Mouse (Mus musculus): ENCODE measurements at regions not wholly inside any gene's neighbourhood (a gene's known extent, or its start where the extent isn't known, plus 50 kb on each side); places are given as distances from the start of the nearest gene placed in this dataset.

DNA sequence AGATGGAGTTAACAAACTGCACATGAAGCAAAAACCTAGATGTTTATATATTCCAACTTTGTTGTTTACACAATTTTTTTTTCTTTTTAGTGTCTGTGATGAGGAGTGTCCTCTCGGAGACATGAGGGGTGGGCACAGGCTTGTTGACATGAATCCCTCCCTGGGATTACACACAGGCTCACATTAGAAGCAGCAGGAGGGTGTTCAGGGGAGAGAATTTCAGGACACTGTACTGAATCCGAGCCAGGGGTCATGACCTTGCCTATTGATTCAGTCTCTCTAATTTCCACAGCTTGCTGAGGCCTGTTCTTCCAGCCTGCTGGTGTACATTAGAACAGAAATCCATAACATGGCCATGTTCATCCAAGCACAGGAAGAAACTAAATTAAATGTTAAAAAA lies 238.6 kb downstream of the Wdr72 start:
- TF ChIP-seq EP300 (IDR thresholded peaks at IDR 0.05; ENCODE audit: insufficient read depth, low read depth, low read length) (no peak), POLR2A (IDR thresholded peaks at IDR 0.05; ENCODE audit: insufficient read depth, low read length) (no peak)

Data from ES-Bruce4 (cell line).